Mouse (Mus musculus): ENCODE data around the gene Pxmp4.

GRCm38 (mm10) chr2:154549127-154549885 is 54.2 kb downstream of the Pxmp4 start:
- TF ChIP-seq GATA1 (IDR thresholded peaks at IDR 0.05; ENCODE audit: borderline replicate concordance, low read length) (no peak), FLI1 (IDR thresholded peaks at IDR 0.05; ENCODE audit: low read length) (no peak)

All from megakaryocyte, embryonic 14.5 days (primary cell).